Mouse (Mus musculus) embryonic facial prominence, embryonic 14.5 days (tissue): ENCODE data around the gene Vcp. TPM values are rescaled to one million over a fixed set of nuclear protein-coding genes. Genes with fewer than 3 reads are reported as not detected.

Experiments used
- ATAC-seq: fragments of 200-750 bp; cut with Nextera tagmentation; 2 replicates; pipeline ENCODE4 v1.8.0; 2017; ENCODE audit warnings: low read depth, moderate number of reproducible peaks, moderate TSS enrichment
- DNase-seq: peaks from one replicate; pipeline ENCODE4 v3.0.0-alpha.2; 2015; ENCODE audit warnings: low spot score
- H3K27ac ChIP-seq: fragments of 300-500 bp; sonication (generic); replicated peaks from 2 replicates; pipeline ENCODE4 v1.5.1; 2014; ENCODE audit warnings: low read depth, mild to moderate bottlenecking, low read length, moderate library complexity
- H3K27me3 ChIP-seq: fragments of 300-500 bp; sonication (generic); replicated peaks from 2 replicates; pipeline ENCODE4 v1.6.1; 2014; ENCODE audit warnings: low read length; ENCODE audit not compliant: control insufficient read depth, insufficient read depth
- H3K36me3 ChIP-seq: fragments of 300-500 bp; sonication (generic); 2 replicates; pipeline ENCODE4 v1.6.1; 2014; ENCODE audit warnings: low read length, mixed read lengths; ENCODE audit not compliant: control insufficient read depth, insufficient read depth
- H3K4me1 ChIP-seq: fragments of 300-500 bp; sonication (generic); 2 replicates; pipeline ENCODE4 v1.6.1; 2014; ENCODE audit warnings: antibody characterized with exemption, low read length; ENCODE audit not compliant: control insufficient read depth, insufficient read depth
- H3K4me2 ChIP-seq: fragments of 300-500 bp; sonication (generic); 2 replicates; pipeline ENCODE4 v1.6.1; 2014; ENCODE audit warnings: low read depth, mild to moderate bottlenecking, low read length, moderate library complexity, mixed read lengths
- H3K4me3 ChIP-seq: fragments of 300-500 bp; sonication (generic); 2 replicates; pipeline ENCODE4 v1.5.1; 2014; ENCODE audit warnings: low read depth, mild to moderate bottlenecking, low read length
- H3K9ac ChIP-seq: fragments of 300-500 bp; sonication (generic); 2 replicates; pipeline ENCODE4 v1.6.1; 2014; ENCODE audit warnings: low read depth, mild to moderate bottlenecking, low read length, moderate library complexity, mixed read lengths
- H3K9me3 ChIP-seq: fragments of 300-500 bp; sonication (generic); 2 replicates; pipeline ENCODE4 v1.6.1; 2016; ENCODE audit warnings: low read length; ENCODE audit not compliant: control insufficient read depth
- WGBS: fragments of 180-500 bp; shearing (Covaris S2); extraction: QIAGEN DNeasy Blood & Tissue Kit; methylation state at CpG from one replicate; pipeline ENCODE4 v1.1.7; 2014; 5-methylcytosine and 5-hydroxymethylcytosine counted together
- polyA plus RNA-seq: library from polyadenylated mRNA; unstranded; fragments of >200 nt; fragmentation: Nextera tagmentation; extraction: Ambion mirVana; gene quantifications from 2 replicates; pipeline ENCODE4 v1.2.1, GENCODE M21; 2014

Vcp gene
- polyA plus RNA-seq, 1 experiment from 2014 or later: 471 TPM

GRCm38 (mm10) chr4:42973868-42974267 is 26.4 kb downstream of the Vcp start:
- 79% methylated on average over 5 of the region's 5 CpGs for WGBS
- no peak for DNase-seq

GRCm38 (mm10) chr4:42972952-42973351 is 27.4 kb downstream of the Vcp start:
- Histone ChIP-seq H3K9ac (no peak overlapping the region), H3K9me3 (no peaks in the 10 kb centered on the region), H3K4me3 (no peak overlapping the region), H3K27ac (no peak overlapping the region), H3K36me3 (peaks cover 11% of the 10 kb centered on the region), H3K4me1 (no peaks in the 10 kb centered on the region), H3K27me3 (no peaks in the 10 kb centered on the region), H3K4me2 (no peak overlapping the region)
- DNase-seq (no peak), ATAC-seq (no peak)
- 78% methylated on average over 4 of the region's 4 CpGs for WGBS

More at GRCm38 (mm10) chr4:42973868-42974267, 26.4 kb downstream of the Vcp start:
- no peak overlapping the region for H3K27ac ChIP-seq
- no peak overlapping the region for H3K4me2 ChIP-seq
- H3K9me3 ChIP-seq: no peaks in the 10 kb centered on the region
- ATAC-seq: no peak
- H3K36me3 ChIP-seq: peaks cover 20% of the 10 kb centered on the region
- H3K4me1 ChIP-seq: no peaks in the 10 kb centered on the region
- H3K9ac ChIP-seq: no peak overlapping the region
- no peaks in the 10 kb centered on the region for H3K27me3 ChIP-seq
- H3K4me3 ChIP-seq: no peak overlapping the region

GRCm38 (mm10) chr4:42969304-42969703 is 31.0 kb downstream of the Vcp start, which contains the start of gene 1700022I11Rik:
1700022I11Rik (plus strand) TSS chr4:42969604.
- DNase-seq (no peak), ATAC-seq (no peak)
- H3K4me2 ChIP-seq: no peak within 1 kb of the TSS
- no peaks in the 10 kb centered on the region for H3K9me3 ChIP-seq
- no peaks in the 10 kb centered on the region for H3K4me1 ChIP-seq
- no peaks in the 10 kb centered on the region for H3K27me3 ChIP-seq
- WGBS: 91% methylated on average over 4 of the region's 4 CpGs
- H3K27ac ChIP-seq: no peak within 1 kb of the TSS
- H3K36me3 ChIP-seq: no peaks in the 10 kb centered on the region
- H3K9ac ChIP-seq: no peak within 1 kb of the TSS
- no peak within 1 kb of the TSS for H3K4me3 ChIP-seq

GRCm38 (mm10) chr4:42965039-42965719 is 35.1 kb downstream of the Vcp start:
- no peaks in the 10 kb centered on the region for H3K9me3 ChIP-seq
- no peak overlapping the region for H3K4me3 ChIP-seq
- ATAC-seq (0 out of 2 replicates have a peak, but pooled peaks have one; percentile 12), DNase-seq (peak; percentile 81)
- no peaks in the 10 kb centered on the region for H3K36me3 ChIP-seq
- no peak overlapping the region for H3K27ac ChIP-seq
- H3K9ac ChIP-seq: no peak overlapping the region
- no peaks in the 10 kb centered on the region for H3K27me3 ChIP-seq
- H3K4me2 ChIP-seq: peak overlapping the region; percentile 27
- no peaks in the 10 kb centered on the region for H3K4me1 ChIP-seq
- 18% methylated on average over 12 of the region's 12 CpGs for WGBS

- H3K4me1 ChIP-seq: no peaks in the 10 kb centered on the region
- H3K4me3 ChIP-seq: no peak overlapping the region
- H3K27ac ChIP-seq: no peak overlapping the region
- DNase-seq (no peak), ATAC-seq (no peak)
- no peak overlapping the region for H3K4me2 ChIP-seq
- no peak overlapping the region for H3K9ac ChIP-seq
- no peaks in the 10 kb centered on the region for H3K9me3 ChIP-seq
- 90% methylated on average over 2 of the region's 2 CpGs for WGBS
- H3K36me3 ChIP-seq: no peaks in the 10 kb centered on the region
- no peaks in the 10 kb centered on the region for H3K27me3 ChIP-seq
Observed at GRCm38 (mm10) chr4:42963480-42963879, 36.8 kb downstream of the Vcp start.

GRCm38 (mm10) chr4:42961592-42961991 is 38.7 kb downstream of the Vcp start:
- ATAC-seq: no peak
- Histone ChIP-seq H3K36me3 (peaks cover 15% of the 10 kb centered on the region), H3K9ac (no peak overlapping the region), H3K4me2 (no peak overlapping the region), H3K9me3 (no peaks in the 10 kb centered on the region), H3K4me1 (no peaks in the 10 kb centered on the region), H3K4me3 (no peak overlapping the region), H3K27me3 (no peaks in the 10 kb centered on the region), H3K27ac (no peak overlapping the region)
- DNase-seq: peak; percentile 51
- 33% methylated on average over 4 of the region's 4 CpGs for WGBS

- WGBS: 53% methylated on average over 4 of the region's 4 CpGs
Observed at GRCm38 (mm10) chr4:42959382-42959781, 40.9 kb downstream of the Vcp start.

GRCm38 (mm10) chr4:42958942-42959341 is 41.4 kb downstream of the Vcp start:
- H3K9me3 ChIP-seq: no peaks in the 10 kb centered on the region
- WGBS: 66% methylated on average over 8 of the region's 8 CpGs
- peak; percentile 8 for DNase-seq
- peaks cover 30% of the 10 kb centered on the region for H3K36me3 ChIP-seq
- no peaks in the 10 kb centered on the region for H3K4me1 ChIP-seq
- H3K4me3 ChIP-seq: no peak overlapping the region
- H3K4me2 ChIP-seq: no peak overlapping the region
- no peak overlapping the region for H3K9ac ChIP-seq
- no peak for ATAC-seq
- H3K27ac ChIP-seq: no peak overlapping the region
- no peaks in the 10 kb centered on the region for H3K27me3 ChIP-seq

More at GRCm38 (mm10) chr4:42959382-42959781, 40.9 kb downstream of the Vcp start:
- DNase-seq (no peak), ATAC-seq (no peak)
- H3K4me2 ChIP-seq: no peak overlapping the region
- H3K4me1 ChIP-seq: no peaks in the 10 kb centered on the region
- H3K9me3 ChIP-seq: no peaks in the 10 kb centered on the region
- H3K27me3 ChIP-seq: no peaks in the 10 kb centered on the region
- H3K4me3 ChIP-seq: no peak overlapping the region
- no peak overlapping the region for H3K9ac ChIP-seq
- peaks cover 30% of the 10 kb centered on the region for H3K36me3 ChIP-seq
- H3K27ac ChIP-seq: no peak overlapping the region

GRCm38 (mm10) chr4:42957979-42958378 is 42.3 kb downstream of the Vcp start:
- Histone ChIP-seq H3K27me3 (no peaks in the 10 kb centered on the region), H3K4me3 (no peak overlapping the region), H3K4me1 (no peaks in the 10 kb centered on the region), H3K4me2 (no peak overlapping the region), H3K9me3 (no peaks in the 10 kb centered on the region), H3K27ac (no peak overlapping the region), H3K9ac (no peak overlapping the region; the same call in 1 of the 2 replicates), H3K36me3 (peaks cover 30% of the 10 kb centered on the region)
- DNase-seq (peak; percentile 14), ATAC-seq (no peak)
- 88% methylated on average over 8 of the region's 8 CpGs for WGBS
